Mouse (Mus musculus) thymus, adult 2 months (tissue): ENCODE results near the gene Mif.

Source experiments
- CTCF ChIP-seq: fragments of 200-500 bp; IDR thresholded peaks from 2 replicates; pipeline ENCODE4 v1.5.1; 2012; ENCODE audit warnings: mild to moderate bottlenecking, control low read depth, low read length, moderate library complexity, borderline replicate concordance; ENCODE audit not compliant: control insufficient read depth, poor library complexity, insufficient read depth; ENCODE audit errors: extremely low read depth
- POLR2A ChIP-seq: fragments of 200-500 bp; IDR thresholded peaks from 2 replicates; pipeline ENCODE4 v1.6.1; 2012; ENCODE audit warnings: mild to moderate bottlenecking, low read length, control low read depth, moderate library complexity; ENCODE audit not compliant: control insufficient read depth, poor library complexity, insufficient read depth; ENCODE audit errors: extremely low read depth

- TF ChIP-seq CTCF = no peak
- no peak for TF ChIP-seq POLR2A
Measured at GRCm38 (mm10) chr10:75881578-75882432, 21.8 kb upstream of the Mif start.
